Mouse (Mus musculus): ENCODE measurements around the gene Ifnar1. TPM values are rescaled to one million over a fixed set of nuclear protein-coding genes. Genes with fewer than 3 reads are reported as not detected.
A peak's percentile ranks its signal among the peaks of the same experiment; 100 is the strongest.
"Not testable (repeated sequence)": the region's sequence is repeated elsewhere in the genome, so short reads cannot be mapped to it uniquely, and the experiment has no call there.

Gene Ifnar1
- polyA plus RNA-seq, 1 experiment from 2014 or later, result 51.9 TPM

DNA sequence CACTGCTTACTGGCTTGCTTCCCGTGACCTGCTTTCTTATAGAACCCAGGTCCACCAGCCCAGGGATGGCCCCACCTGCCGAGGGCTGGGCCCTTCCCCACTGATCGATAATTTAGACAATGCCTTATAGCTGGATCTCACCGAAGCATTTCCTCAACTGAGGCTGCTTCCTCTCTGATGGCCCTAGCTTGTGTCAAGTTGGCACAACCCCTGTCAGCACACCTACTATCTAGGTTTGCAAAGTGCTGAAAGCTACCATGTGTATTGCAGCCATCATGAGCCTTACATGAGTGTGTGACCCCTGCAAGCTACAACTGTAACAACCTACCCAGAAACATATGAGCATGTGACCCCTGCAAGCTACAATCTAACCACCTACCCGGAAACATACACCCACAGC, 39.2 kb downstream of the Ifnar1 start:
- Histone ChIP-seq H3K4me3 (ENCODE audit: low read depth, low read length) (no peak overlapping the region), H3K36me3 (ENCODE audit: control insufficient read depth, insufficient read depth, low read length) (no peaks in the 10 kb centered on the region), H3K27ac (ENCODE audit: low read depth) (no peak overlapping the region), H3K4me1 (replicated peaks; ENCODE audit: control insufficient read depth, insufficient read depth, low read length) (no peaks in the 10 kb centered on the region), H3K9ac (ENCODE audit: low read length) (no peak overlapping the region), H3K27me3 (replicated peaks; ENCODE audit: control insufficient read depth, insufficient read depth, low read length) (no peaks in the 10 kb centered on the region), H3K9me3 (ENCODE audit: control insufficient read depth, low read length) (no peaks in the 10 kb centered on the region), H3K4me2 (ENCODE audit: low read length) (no peak overlapping the region)
- WGBS, result 90% methylated on average over 5 of the region's 5 CpGs
- DNase-seq (ENCODE audit: low spot score) (no peak), ATAC-seq (replicated peaks; ENCODE audit: low FRiP score, low TSS enrichment, low read depth) (no peak; the same call in 1 of the 2 replicates)

DNA sequence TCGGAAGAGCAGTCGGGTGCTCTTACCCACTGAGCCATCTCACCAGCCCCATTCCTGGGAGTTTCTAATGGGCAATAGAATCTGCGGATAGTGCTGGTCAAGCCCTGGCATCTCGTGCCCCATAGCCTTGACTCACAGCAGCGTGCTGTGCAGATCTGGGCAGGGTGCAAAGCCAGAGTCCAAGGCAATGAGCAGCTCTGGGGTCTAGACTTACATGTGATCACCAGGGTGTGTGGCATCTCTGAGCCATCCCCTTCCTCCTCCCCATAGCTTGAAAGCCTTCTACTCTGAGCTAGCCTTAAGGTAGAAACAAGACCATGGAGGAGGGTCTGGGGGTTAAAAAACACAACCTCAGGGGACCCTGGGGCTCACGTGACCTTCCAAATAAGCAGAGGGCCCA, 41.2 kb downstream of the Ifnar1 start:
- H3K4me2 ChIP-seq (ENCODE audit: low read length), result no peak overlapping the region
- H3K27ac ChIP-seq (ENCODE audit: low read depth), result no peak overlapping the region
- H3K4me1 ChIP-seq (replicated peaks; ENCODE audit: control insufficient read depth, insufficient read depth, low read length), result no peaks in the 10 kb centered on the region
- H3K9ac ChIP-seq (ENCODE audit: low read length), result no peak overlapping the region
- H3K36me3 ChIP-seq (ENCODE audit: control insufficient read depth, insufficient read depth, low read length), result no peaks in the 10 kb centered on the region
- H3K4me3 ChIP-seq (ENCODE audit: low read depth, low read length), result no peak overlapping the region
- no peak for ATAC-seq (replicated peaks; ENCODE audit: low FRiP score, low TSS enrichment, low read depth)
- WGBS, result 93% methylated on average over 6 of the region's 6 CpGs
- no peak for DNase-seq (ENCODE audit: low spot score)
- H3K9me3 ChIP-seq (ENCODE audit: control insufficient read depth, low read length), result no peaks in the 10 kb centered on the region
- no peaks in the 10 kb centered on the region for H3K27me3 ChIP-seq (replicated peaks; ENCODE audit: control insufficient read depth, insufficient read depth, low read length)

DNA sequence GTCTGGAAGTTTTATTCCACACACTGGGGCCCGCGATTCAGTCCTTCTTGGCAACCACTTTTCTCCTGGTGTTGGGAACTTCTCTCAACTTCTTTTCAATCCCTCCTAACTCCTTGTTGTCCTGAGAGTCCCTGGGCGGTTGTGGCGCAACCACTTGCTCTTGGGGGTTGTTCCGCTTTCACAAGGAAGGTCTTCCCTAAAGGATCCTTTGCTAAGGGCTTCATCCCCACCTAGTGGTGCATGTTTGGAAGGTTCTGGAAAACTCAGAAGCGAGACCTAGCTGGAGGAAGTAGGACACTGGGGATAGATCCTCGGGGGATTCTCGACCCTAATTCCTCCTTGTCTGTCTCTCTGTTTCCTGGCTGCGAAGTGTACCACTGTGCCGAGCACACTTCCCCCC, 42.0 kb downstream of the Ifnar1 start:
- 77% methylated on average over 10 of the region's 10 CpGs for WGBS
- no peak overlapping the region for H3K4me3 ChIP-seq (ENCODE audit: low read depth, low read length)

DNA sequence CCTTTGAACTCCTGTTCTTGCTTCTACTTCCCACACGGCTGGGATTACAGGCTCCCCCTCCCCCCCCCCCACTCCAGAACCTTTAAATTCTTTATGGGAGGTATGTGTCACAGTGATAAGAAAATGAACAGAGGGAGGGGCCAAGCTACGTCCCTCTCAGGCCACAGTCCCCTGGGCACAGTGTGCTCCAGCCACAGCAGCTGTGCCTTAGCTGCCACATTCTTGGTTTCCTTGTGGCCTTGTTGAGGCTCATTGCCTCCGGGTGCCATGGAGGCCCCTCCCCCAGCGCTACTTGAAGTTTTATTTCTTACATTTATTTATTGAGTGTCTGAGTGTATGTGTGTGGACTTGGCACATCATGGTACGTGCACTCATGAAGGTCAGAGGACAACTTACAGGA, 42.5 kb downstream of the Ifnar1 start:
- no peaks in the 10 kb centered on the region for H3K9me3 ChIP-seq (ENCODE audit: control insufficient read depth, low read length)

More for the DNA sequence above, 42.0 kb downstream of the Ifnar1 start:
- no peaks in the 10 kb centered on the region for H3K36me3 ChIP-seq (ENCODE audit: control insufficient read depth, insufficient read depth, low read length)
- ATAC-seq (replicated peaks; ENCODE audit: low FRiP score, low TSS enrichment, low read depth) (no peak), DNase-seq (ENCODE audit: low spot score) (no peak)
- no peak overlapping the region for H3K27ac ChIP-seq (ENCODE audit: low read depth)
- H3K9me3 ChIP-seq (ENCODE audit: control insufficient read depth, low read length), result no peaks in the 10 kb centered on the region
- no peaks in the 10 kb centered on the region for H3K27me3 ChIP-seq (replicated peaks; ENCODE audit: control insufficient read depth, insufficient read depth, low read length)
- no peaks in the 10 kb centered on the region for H3K4me1 ChIP-seq (replicated peaks; ENCODE audit: control insufficient read depth, insufficient read depth, low read length)
- no peak overlapping the region for H3K4me2 ChIP-seq (ENCODE audit: low read length)
- H3K9ac ChIP-seq (ENCODE audit: low read length), result no peak overlapping the region

GRCm38 (mm10) chr16:91528578-91528977, 43.5 kb downstream of the Ifnar1 start:
- Histone ChIP-seq H3K4me1 (replicated peaks; ENCODE audit: control insufficient read depth, insufficient read depth, low read length) (0 out of 2 replicates have a peak, but pooled peaks cover 3% of the 10 kb centered on the region), H3K36me3 (ENCODE audit: control insufficient read depth, insufficient read depth, low read length) (no peaks in the 10 kb centered on the region), H3K27ac (ENCODE audit: low read depth) (no peak overlapping the region), H3K9me3 (ENCODE audit: control insufficient read depth, low read length) (no peaks in the 10 kb centered on the region), H3K27me3 (replicated peaks; ENCODE audit: control insufficient read depth, insufficient read depth, low read length) (no peaks in the 10 kb centered on the region), H3K4me2 (ENCODE audit: low read length) (no peak overlapping the region), H3K9ac (ENCODE audit: low read length) (no peak overlapping the region), H3K4me3 (ENCODE audit: low read depth, low read length) (no peak overlapping the region)
- ATAC-seq (replicated peaks; ENCODE audit: low FRiP score, low TSS enrichment, low read depth) (no peak), DNase-seq (ENCODE audit: low spot score) (no peak)
- WGBS, result 90% methylated on average over 9 of the region's 9 CpGs

More for the DNA sequence above, 42.5 kb downstream of the Ifnar1 start:
- no peak overlapping the region for H3K27ac ChIP-seq (ENCODE audit: low read depth)
- no peak overlapping the region for H3K4me3 ChIP-seq (ENCODE audit: low read depth, low read length)
- WGBS, result 67% methylated on average over 5 of the region's 5 CpGs
- no peaks in the 10 kb centered on the region for H3K27me3 ChIP-seq (replicated peaks; ENCODE audit: control insufficient read depth, insufficient read depth, low read length)
- H3K4me1 ChIP-seq (replicated peaks; ENCODE audit: control insufficient read depth, insufficient read depth, low read length), result 0 out of 2 replicates have a peak, but pooled peaks cover under 1% of the 10 kb centered on the region
- H3K9ac ChIP-seq (ENCODE audit: low read length), result no peak overlapping the region
- no peak overlapping the region for H3K4me2 ChIP-seq (ENCODE audit: low read length)
- H3K36me3 ChIP-seq (ENCODE audit: control insufficient read depth, insufficient read depth, low read length), result no peaks in the 10 kb centered on the region
- DNase-seq (ENCODE audit: low spot score) (no peak), ATAC-seq (replicated peaks; ENCODE audit: low FRiP score, low TSS enrichment, low read depth) (no peak)

- not testable (repeated sequence) for H3K4me2 ChIP-seq (ENCODE audit: low read length); H3K27ac ChIP-seq (ENCODE audit: low read depth); DNase-seq (ENCODE audit: low spot score); H3K9ac ChIP-seq (ENCODE audit: low read length); H3K9me3 ChIP-seq (ENCODE audit: control insufficient read depth, low read length); H3K36me3 ChIP-seq (ENCODE audit: control insufficient read depth, insufficient read depth, low read length); H3K4me3 ChIP-seq (ENCODE audit: low read depth, low read length); H3K4me1 ChIP-seq (replicated peaks; ENCODE audit: control insufficient read depth, insufficient read depth, low read length); ATAC-seq (replicated peaks; ENCODE audit: low FRiP score, low TSS enrichment, low read depth); H3K27me3 ChIP-seq (replicated peaks; ENCODE audit: control insufficient read depth, insufficient read depth, low read length)
- 79% methylated on average over 4 of the region's 4 CpGs for WGBS
Observed at GRCm38 (mm10) chr16:91530830-91531229, 45.8 kb downstream of the Ifnar1 start.

GRCm38 (mm10) chr16:91531856-91532255, 46.8 kb downstream of the Ifnar1 start:
- Histone ChIP-seq H3K4me1 (replicated peaks; ENCODE audit: control insufficient read depth, insufficient read depth, low read length) (0 out of 2 replicates have a peak, but pooled peaks cover 3% of the 10 kb centered on the region), H3K27ac (ENCODE audit: low read depth) (no peak overlapping the region), H3K4me3 (ENCODE audit: low read depth, low read length) (no peak overlapping the region), H3K9ac (ENCODE audit: low read length) (no peak overlapping the region), H3K4me2 (ENCODE audit: low read length) (no peak overlapping the region), H3K36me3 (ENCODE audit: control insufficient read depth, insufficient read depth, low read length) (no peaks in the 10 kb centered on the region), H3K27me3 (replicated peaks; ENCODE audit: control insufficient read depth, insufficient read depth, low read length) (no peaks in the 10 kb centered on the region), H3K9me3 (ENCODE audit: control insufficient read depth, low read length) (no peaks in the 10 kb centered on the region)
- ATAC-seq (replicated peaks; ENCODE audit: low FRiP score, low TSS enrichment, low read depth), result no peak
- 62% methylated on average over 6 of the region's 6 CpGs for WGBS
- no peak for DNase-seq (ENCODE audit: low spot score)

GRCm38 (mm10) chr16:91532429-91532828, 47.4 kb downstream of the Ifnar1 start:
- ATAC-seq (replicated peaks; ENCODE audit: low FRiP score, low TSS enrichment, low read depth), result peak; percentile 42
- H3K9me3 ChIP-seq (ENCODE audit: control insufficient read depth, low read length), result no peaks in the 10 kb centered on the region
- 19% methylated on average over 2 of the region's 2 CpGs for WGBS

More at GRCm38 (mm10) chr16:91532429-91532828, 47.4 kb downstream of the Ifnar1 start:
- Histone ChIP-seq H3K36me3 (ENCODE audit: control insufficient read depth, insufficient read depth, low read length) (no peaks in the 10 kb centered on the region), H3K9ac (ENCODE audit: low read length) (no peak overlapping the region), H3K27ac (ENCODE audit: low read depth) (no peak overlapping the region), H3K4me3 (ENCODE audit: low read depth, low read length) (no peak overlapping the region), H3K4me1 (replicated peaks; ENCODE audit: control insufficient read depth, insufficient read depth, low read length) (0 out of 2 replicates have a peak, but pooled peaks cover 3% of the 10 kb centered on the region), H3K27me3 (replicated peaks; ENCODE audit: control insufficient read depth, insufficient read depth, low read length) (no peaks in the 10 kb centered on the region), H3K4me2 (ENCODE audit: low read length) (no peak overlapping the region)
- no peak for DNase-seq (ENCODE audit: low spot score)
